Mouse (Mus musculus): Measurements from ENCODE around the gene Ncoa7. TPM values are rescaled to one million over a fixed set of nuclear protein-coding genes. Genes with fewer than 3 reads are reported as not detected.
A peak's percentile ranks its signal among the peaks of the same experiment; 100 is the strongest.

The Ncoa7 gene
- polyA plus RNA-seq, 1 experiment = 3.9 TPM

GRCm38 (mm10) chr10:30622928-30623327 lies 180.2 kb downstream of the Ncoa7 start:
- no peak overlapping the region for H3K4me3 ChIP-seq (ENCODE audit: insufficient read depth, poor library complexity, severe bottlenecking)
- no peaks in the 10 kb centered on the region for H3K27me3 ChIP-seq (ENCODE audit: control insufficient read depth, insufficient read depth, insufficient read length)
- no peak for TF ChIP-seq USF1 (IDR thresholded peaks at IDR 0.05; ENCODE audit: low read depth)
- no peak for TF ChIP-seq MYOG (IDR thresholded peaks at IDR 0.05; ENCODE audit: control insufficient read depth, extremely low read depth, insufficient read length)
- TF ChIP-seq FOSL1 (IDR thresholded peaks at IDR 0.05; ENCODE audit: insufficient read depth, low read length, poor library complexity, severe bottlenecking) = no peak
- no peak for TF ChIP-seq MAX (IDR thresholded peaks at IDR 0.05)
- TF ChIP-seq MYOD1 (IDR thresholded peaks at IDR 0.05; ENCODE audit: control insufficient read depth, insufficient read length, low read depth) = no peak
- no peak for TF ChIP-seq CTCF (IDR thresholded peaks at IDR 0.05; ENCODE audit: control insufficient read depth, insufficient read depth, insufficient read length)
- no peak for TF ChIP-seq CEBPB (IDR thresholded peaks at IDR 0.05; ENCODE audit: low read depth)
- no peaks in the 10 kb centered on the region for H3K79me2 ChIP-seq (ENCODE audit: control insufficient read depth, insufficient read depth)
- no peak overlapping the region for H3ac ChIP-seq (ENCODE audit: control insufficient read depth, insufficient read length, low read depth)
- no peaks in the 10 kb centered on the region for H3K79me3 ChIP-seq (ENCODE audit: low read depth)
- no peaks in the 10 kb centered on the region for H3K36me3 ChIP-seq (ENCODE audit: control insufficient read depth, insufficient read depth)

GRCm38 (mm10) chr10:30618918-30619210 lies 184.3 kb downstream of the Ncoa7 start:
- Histone ChIP-seq H3K4me3 (ENCODE audit: insufficient read depth, poor library complexity, severe bottlenecking) (peak overlapping the region; percentile 58), H3K79me2 (ENCODE audit: control insufficient read depth, insufficient read depth) (no peaks in the 10 kb centered on the region), H3ac (ENCODE audit: control insufficient read depth, insufficient read length, low read depth) (no peak overlapping the region), H3K79me3 (ENCODE audit: low read depth) (no peaks in the 10 kb centered on the region), H3K36me3 (ENCODE audit: control insufficient read depth, insufficient read depth) (no peaks in the 10 kb centered on the region), H3K27me3 (ENCODE audit: control insufficient read depth, insufficient read depth, insufficient read length) (no peaks in the 10 kb centered on the region)
- TF ChIP-seq MYOD1 (IDR thresholded peaks at IDR 0.05; ENCODE audit: control insufficient read depth, insufficient read length, low read depth) = no peak
- TF ChIP-seq FOSL1 (IDR thresholded peaks at IDR 0.05; ENCODE audit: insufficient read depth, low read length, poor library complexity, severe bottlenecking) = no peak
- no peak for TF ChIP-seq MAX (IDR thresholded peaks at IDR 0.05)
- TF ChIP-seq CTCF (IDR thresholded peaks at IDR 0.05; ENCODE audit: control insufficient read depth, insufficient read depth, insufficient read length) = no peak
- TF ChIP-seq MYOG (IDR thresholded peaks at IDR 0.05; ENCODE audit: control insufficient read depth, extremely low read depth, insufficient read length) = no peak
- TF ChIP-seq USF1 (IDR thresholded peaks at IDR 0.05; ENCODE audit: low read depth) = no peak
- no peak for TF ChIP-seq CEBPB (IDR thresholded peaks at IDR 0.05; ENCODE audit: low read depth)

GRCm38 (mm10) chr10:30618091-30618917 lies 184.8 kb downstream of the Ncoa7 start:
- Histone ChIP-seq H3K79me3 (ENCODE audit: low read depth) (no peaks in the 10 kb centered on the region), H3ac (ENCODE audit: control insufficient read depth, insufficient read length, low read depth) (peak overlapping the region; percentile 80), H3K79me2 (ENCODE audit: control insufficient read depth, insufficient read depth) (no peaks in the 10 kb centered on the region), H3K27me3 (ENCODE audit: control insufficient read depth, insufficient read depth, insufficient read length) (no peaks in the 10 kb centered on the region), H3K4me3 (ENCODE audit: insufficient read depth, poor library complexity, severe bottlenecking) (peak overlapping the region; percentile 58), H3K36me3 (ENCODE audit: control insufficient read depth, insufficient read depth) (no peaks in the 10 kb centered on the region)
- peak; percentile 16 for TF ChIP-seq MAX (IDR thresholded peaks at IDR 0.05)
- TF ChIP-seq USF1 (IDR thresholded peaks at IDR 0.05; ENCODE audit: low read depth) = no peak

GRCm38 (mm10) chr10:30613039-30613438 lies 190.1 kb downstream of the Ncoa7 start:
- Histone ChIP-seq H3K79me2 (ENCODE audit: control insufficient read depth, insufficient read depth) (no peaks in the 10 kb centered on the region), H3ac (ENCODE audit: control insufficient read depth, insufficient read length, low read depth) (no peak overlapping the region), H3K79me3 (ENCODE audit: low read depth) (no peaks in the 10 kb centered on the region), H3K27me3 (ENCODE audit: control insufficient read depth, insufficient read depth, insufficient read length) (no peaks in the 10 kb centered on the region), H3K36me3 (ENCODE audit: control insufficient read depth, insufficient read depth) (peaks cover 10% of the 10 kb centered on the region), H3K4me3 (ENCODE audit: insufficient read depth, poor library complexity, severe bottlenecking) (no peak overlapping the region)
- no peak for TF ChIP-seq FOSL1 (IDR thresholded peaks at IDR 0.05; ENCODE audit: insufficient read depth, low read length, poor library complexity, severe bottlenecking)
- TF ChIP-seq USF1 (IDR thresholded peaks at IDR 0.05; ENCODE audit: low read depth) = no peak
- TF ChIP-seq CTCF (IDR thresholded peaks at IDR 0.05; ENCODE audit: control insufficient read depth, insufficient read depth, insufficient read length) = no peak
- no peak for TF ChIP-seq MAX (IDR thresholded peaks at IDR 0.05)
- no peak for TF ChIP-seq MYOG (IDR thresholded peaks at IDR 0.05; ENCODE audit: control insufficient read depth, extremely low read depth, insufficient read length)
- no peak for TF ChIP-seq MYOD1 (IDR thresholded peaks at IDR 0.05; ENCODE audit: control insufficient read depth, insufficient read length, low read depth)
- no peak for TF ChIP-seq CEBPB (IDR thresholded peaks at IDR 0.05; ENCODE audit: low read depth)

GRCm38 (mm10) chr10:30609614-30610013 lies 193.5 kb downstream of the Ncoa7 start:
- no peaks in the 10 kb centered on the region for H3K79me2 ChIP-seq (ENCODE audit: control insufficient read depth, insufficient read depth)
- TF ChIP-seq CEBPB (IDR thresholded peaks at IDR 0.05; ENCODE audit: low read depth) (no peak), MYOD1 (IDR thresholded peaks at IDR 0.05; ENCODE audit: control insufficient read depth, insufficient read length, low read depth) (no peak), MYOG (IDR thresholded peaks at IDR 0.05; ENCODE audit: control insufficient read depth, extremely low read depth, insufficient read length) (no peak), MAX (IDR thresholded peaks at IDR 0.05) (no peak), FOSL1 (IDR thresholded peaks at IDR 0.05; ENCODE audit: insufficient read depth, low read length, poor library complexity, severe bottlenecking) (no peak), USF1 (IDR thresholded peaks at IDR 0.05; ENCODE audit: low read depth) (no peak), CTCF (IDR thresholded peaks at IDR 0.05; ENCODE audit: control insufficient read depth, insufficient read depth, insufficient read length) (no peak)
- H3K79me3 ChIP-seq (ENCODE audit: low read depth) = no peaks in the 10 kb centered on the region
- no peak overlapping the region for H3ac ChIP-seq (ENCODE audit: control insufficient read depth, insufficient read length, low read depth)
- no peaks in the 10 kb centered on the region for H3K27me3 ChIP-seq (ENCODE audit: control insufficient read depth, insufficient read depth, insufficient read length)
- peaks cover 20% of the 10 kb centered on the region for H3K36me3 ChIP-seq (ENCODE audit: control insufficient read depth, insufficient read depth)
- H3K4me3 ChIP-seq (ENCODE audit: insufficient read depth, poor library complexity, severe bottlenecking) = no peak overlapping the region

- Histone ChIP-seq H3K4me3 (ENCODE audit: insufficient read depth, poor library complexity, severe bottlenecking) (no peak overlapping the region), H3K79me3 (ENCODE audit: low read depth) (no peaks in the 10 kb centered on the region), H3ac (ENCODE audit: control insufficient read depth, insufficient read length, low read depth) (no peak overlapping the region), H3K27me3 (ENCODE audit: control insufficient read depth, insufficient read depth, insufficient read length) (no peaks in the 10 kb centered on the region), H3K36me3 (ENCODE audit: control insufficient read depth, insufficient read depth) (peaks cover 20% of the 10 kb centered on the region), H3K79me2 (ENCODE audit: control insufficient read depth, insufficient read depth) (no peaks in the 10 kb centered on the region)
- peak; percentile 39 for TF ChIP-seq MAX (IDR thresholded peaks at IDR 0.05)
- peak; percentile 74 for TF ChIP-seq FOSL1 (IDR thresholded peaks at IDR 0.05; ENCODE audit: insufficient read depth, low read length, poor library complexity, severe bottlenecking)
- no peak for TF ChIP-seq CEBPB (IDR thresholded peaks at IDR 0.05; ENCODE audit: low read depth)
Measured at GRCm38 (mm10) chr10:30608109-30608508, 195.0 kb downstream of the Ncoa7 start.

All from C2C12 (cell line).